Mouse (Mus musculus): Measurements from ENCODE around the gene Ech1. TPM values are rescaled to one million over a fixed set of nuclear protein-coding genes. Genes with fewer than 3 reads are reported as not detected.

The Ech1 gene
- total RNA-seq, 2 experiments from 2014 or later = 1,375 to 1,408 TPM

DNA sequence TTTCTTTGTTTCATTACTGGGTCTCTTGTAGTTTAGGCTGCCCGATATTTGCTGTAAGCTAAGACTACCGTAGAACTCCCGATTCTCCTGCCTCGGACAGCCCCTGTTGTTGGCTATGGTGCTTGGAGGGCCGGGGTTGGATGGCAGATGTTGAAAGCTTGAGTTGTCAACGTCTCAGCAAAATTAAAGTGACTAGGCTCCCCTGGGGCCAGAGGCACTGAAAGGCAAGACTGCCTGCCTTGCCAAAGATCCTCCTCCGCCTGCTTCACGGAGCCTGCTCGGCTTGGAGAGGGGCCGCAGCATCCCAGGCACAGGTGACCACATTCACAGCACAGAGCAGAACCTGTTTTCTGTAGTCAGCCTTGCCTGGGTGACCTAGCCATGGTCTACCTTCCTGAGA, 55.5 kb downstream of the Ech1 start:
- no peak for DNase-seq
- intact Hi-C loops (cut with DNase I) = no loop called here

GRCm38 (mm10) chr7:28881199-28881598, 56.2 kb downstream of the Ech1 start, which contains the start of gene Capn12:
Gene Capn12, plus strand, starts transcription at chr7:28881422.
- DNase-seq = no peak
- intact Hi-C loops (cut with DNase I) = no loop called here

Other genes with a start within 250 kb of the Ech1 start
- 10 to 100 TPM; 32.1 to 32.4 TPM for gene Samd4b, start 227.1 kb upstream of the Ech1 start, total RNA-seq (2021)
- 1 to 10 TPM; 8.5 to 9.9 TPM for gene Pak4, start 227.0 kb upstream of the Ech1 start, total RNA-seq (2021)
- gene Acp7, start 193.9 kb upstream of the Ech1 start, total RNA-seq (2021) = not detected
- under 1 TPM; 0.17 to 0.62 TPM for gene Fbxo27, start 132.4 kb upstream of the Ech1 start, total RNA-seq (2021)
- gene Fbxo17, start 108.4 kb upstream of the Ech1 start, total RNA-seq (2021) = under 1 TPM; 0.44 to 0.74 TPM
- 10 to 100 TPM; 55.6 to 55.9 TPM for gene Mrps12, start 83.4 kb upstream of the Ech1 start, total RNA-seq (2021)
- 10 to 100 TPM; 14.1 to 16.3 TPM for gene Sars2, start 83.2 kb upstream of the Ech1 start, total RNA-seq (2021)
- not detected for gene Ccer2, start 69.0 kb upstream of the Ech1 start, total RNA-seq (2021)
- gene Sirt2, start 58.5 kb upstream of the Ech1 start, total RNA-seq (2021) = 10 to 100 TPM; 71.6 to 75.1 TPM
- 10 to 100 TPM; 15.9 to 18.0 TPM for gene Nfkbib, start 57.7 kb upstream of the Ech1 start, total RNA-seq (2021)
- gene Rinl, start 36.2 kb upstream of the Ech1 start, total RNA-seq (2021) = 1 to 10 TPM; 2.2 to 4.0 TPM
- 100 to 1,000 TPM; 314 to 317 TPM for gene Hnrnpl, start 16.7 kb upstream of the Ech1 start, total RNA-seq (2021)
- 10 to 100 TPM; 38.7 to 51.1 TPM for gene Lgals4, start 8.6 kb downstream of the Ech1 start, total RNA-seq (2021)
- gene Lgals7, start 38.6 kb downstream of the Ech1 start, total RNA-seq (2021) = 1 to 10 TPM; 3.2 to 3.6 TPM
- gene Capn12, start 56.2 kb downstream of the Ech1 start, total RNA-seq (2021) = under 1 TPM; 0.27 to 0.36 TPM
- 100 to 1,000 TPM; 110 to 127 TPM for gene Actn4, start 137.1 kb downstream of the Ech1 start, total RNA-seq (2021)
- gene Eif3k, start 156.6 kb downstream of the Ech1 start, total RNA-seq (2021) = 100 to 1,000 TPM; 157 to 159 TPM
- gene Map4k1, start 156.8 kb downstream of the Ech1 start, total RNA-seq (2021) = 1 to 10 TPM in 1 of 2 experiments, under 1 TPM in 1; 0.96 to 2.4 TPM